Mouse (Mus musculus) lung, embryonic 14.5 days (tissue): ENCODE measurements around the gene Adrm1. TPM values are rescaled to one million over a fixed set of nuclear protein-coding genes. Genes with fewer than 3 reads are reported as not detected.
A peak's percentile ranks its signal among the peaks of the same experiment; 100 is the strongest.

ENCODE experiments used
- ATAC-seq: fragments of 200-750 bp; cut with Nextera tagmentation; 2 replicates; pipeline ENCODE4 v1.8.0; 2017; ENCODE audit warnings: mild to moderate bottlenecking, moderate TSS enrichment, moderate library complexity; ENCODE audit not compliant: insufficient read depth
- DNase-seq: peaks from one replicate; pipeline ENCODE4 v3.0.0-alpha.2; 2015
- H3K27ac ChIP-seq: fragments of 300-500 bp; sonication (generic); 2 replicates; pipeline ENCODE4 v1.5.1; 2014; ENCODE audit warnings: low read depth, mild to moderate bottlenecking, moderate library complexity
- H3K27me3 ChIP-seq: fragments of 300-500 bp; sonication (generic); 2 replicates; pipeline ENCODE4 v1.6.1; 2014; ENCODE audit warnings: low read length, control low read depth; ENCODE audit not compliant: insufficient read depth
- H3K36me3 ChIP-seq: fragments of 300-500 bp; sonication (generic); 2 replicates; pipeline ENCODE4 v1.6.1; 2014; ENCODE audit warnings: control low read depth; ENCODE audit not compliant: insufficient read depth
- H3K4me1 ChIP-seq: fragments of 300-500 bp; sonication (generic); 2 replicates; pipeline ENCODE4 v1.6.1; 2014; ENCODE audit warnings: antibody characterized with exemption, control low read depth; ENCODE audit not compliant: insufficient read depth
- H3K4me2 ChIP-seq: fragments of 300-500 bp; sonication (generic); 2 replicates; pipeline ENCODE4 v1.6.1; 2014; ENCODE audit warnings: mild to moderate bottlenecking
- H3K4me3 ChIP-seq: fragments of 300-500 bp; sonication (generic); 2 replicates; pipeline ENCODE4 v1.5.1; 2014; ENCODE audit warnings: low read depth, low read length
- H3K9ac ChIP-seq: fragments of 300-500 bp; sonication (generic); 2 replicates; pipeline ENCODE4 v1.6.1; 2014
- H3K9me3 ChIP-seq: fragments of 300-500 bp; sonication (generic); 2 replicates; pipeline ENCODE4 v1.6.1; 2016; ENCODE audit warnings: low read depth, low read length, control low read depth
- CTCF ChIP-seq: IDR thresholded peaks from 2 replicates; pipeline ENCODE4 v1.5.1; 2016; ENCODE audit warnings: antibody characterized with exemption, low read depth
- WGBS: fragments of 180-500 bp; shearing (Covaris S2); extraction: QIAGEN DNeasy Blood & Tissue Kit; methylation state at CpG from one replicate; pipeline ENCODE4 v1.1.7; 2014; 5-methylcytosine and 5-hydroxymethylcytosine counted together
- microRNA-seq: library from miRNA; unstranded; fragments of <30 nt; microRNA quantifications from one replicate; pipeline ENCODE4, GENCODE M21; 2016; ENCODE audit warnings: borderline number of aligned reads
- polyA plus RNA-seq: library from polyadenylated mRNA; unstranded; fragments of >200 nt; fragmentation: Nextera tagmentation; extraction: Ambion mirVana; gene quantifications from 2 replicates; pipeline ENCODE4 v1.2.1, GENCODE M21; 2014

Gene Adrm1
- polyA plus RNA-seq, 1 experiment from 2014 or later: 163 TPM

GRCm38 (mm10) chr2:180222250-180222649, 51.0 kb downstream of the Adrm1 start:
- peak overlapping the region; percentile 3; the same call in 1 of the 2 replicates for H3K4me3 ChIP-seq
- DNase-seq: peak; percentile 71
- WGBS: 8% methylated on average over 6 of the region's 6 CpGs

GRCm38 (mm10) chr2:180224647-180225043, 53.4 kb downstream of the Adrm1 start:
- H3K27ac ChIP-seq: peak overlapping the region; percentile 78
- TF ChIP-seq CTCF: no peak

More at GRCm38 (mm10) chr2:180222250-180222649, 51.0 kb downstream of the Adrm1 start:
- Histone ChIP-seq H3K4me2 (peak overlapping the region; percentile 92), H3K4me1 (peaks cover 45% of the 10 kb centered on the region), H3K27me3 (peaks cover 25% of the 10 kb centered on the region), H3K36me3 (no peaks in the 10 kb centered on the region), H3K9ac (no peak overlapping the region; the same call in 1 of the 2 replicates), H3K27ac (peak overlapping the region; percentile 70), H3K9me3 (no peaks in the 10 kb centered on the region)
- peak; percentile 23 for ATAC-seq
- peak; percentile 75 for TF ChIP-seq CTCF

DNA sequence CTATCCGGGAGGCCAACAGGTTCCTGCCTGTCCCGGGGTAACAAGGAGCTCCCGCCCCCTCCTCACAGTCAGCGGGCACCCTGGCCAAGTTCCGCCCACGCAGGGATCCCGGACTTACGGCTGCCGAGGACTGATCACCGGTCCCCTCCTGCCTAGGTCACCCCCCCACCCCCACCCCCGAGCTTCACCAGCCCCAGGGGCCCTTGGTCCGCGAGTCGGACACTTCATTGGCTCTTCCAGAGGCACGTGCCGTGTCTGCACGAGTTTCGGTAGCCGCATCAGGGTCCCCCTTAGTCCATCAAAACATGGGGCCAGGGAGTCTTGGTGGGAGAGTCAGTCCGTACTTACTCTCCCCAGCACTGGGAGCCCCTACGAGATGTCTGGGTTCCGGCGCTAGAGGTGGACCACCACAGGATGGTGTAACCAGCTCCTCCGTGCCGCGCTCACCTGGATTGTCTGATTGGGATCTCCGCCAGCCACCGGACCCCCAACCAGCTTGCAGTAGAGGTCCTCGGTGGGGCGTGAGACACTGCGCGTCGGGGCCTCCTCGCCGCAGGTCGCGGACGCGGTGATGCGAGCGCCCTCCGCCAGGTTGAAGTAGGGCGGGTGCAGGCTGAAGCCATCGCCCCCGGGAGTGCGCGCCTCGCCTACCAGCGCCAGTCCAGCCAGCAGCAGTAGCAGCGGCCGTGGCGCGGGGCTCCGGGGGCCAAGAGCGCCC, 53.9 kb downstream of the Adrm1 start:
- DNase-seq (peak; percentile 41), ATAC-seq (peak; percentile 15)
- peak overlapping the region; percentile 67 for H3K4me3 ChIP-seq
- no peak for TF ChIP-seq CTCF
- WGBS: under 1% methylated on average over 55 of the region's 55 CpGs
- H3K4me1 ChIP-seq: peaks cover 42% of the 10 kb centered on the region
- H3K27ac ChIP-seq: peak overlapping the region; percentile 78
- peak overlapping the region; percentile 92 for H3K4me2 ChIP-seq
- peaks cover 25% of the 10 kb centered on the region for H3K27me3 ChIP-seq
- peak overlapping the region; percentile 70 for H3K9ac ChIP-seq
- no peaks in the 10 kb centered on the region for H3K9me3 ChIP-seq
- H3K36me3 ChIP-seq: no peaks in the 10 kb centered on the region

More at GRCm38 (mm10) chr2:180224647-180225043, 53.4 kb downstream of the Adrm1 start:
- H3K36me3 ChIP-seq: no peaks in the 10 kb centered on the region
- no peak for ATAC-seq
- peaks cover 25% of the 10 kb centered on the region for H3K27me3 ChIP-seq
- H3K4me2 ChIP-seq: peak overlapping the region; percentile 92
- peak overlapping the region; percentile 70 for H3K9ac ChIP-seq
- peaks cover 43% of the 10 kb centered on the region for H3K4me1 ChIP-seq
- WGBS: under 1% methylated on average over 13 of the region's 13 CpGs
- H3K4me3 ChIP-seq: peak overlapping the region; percentile 67
- no peaks in the 10 kb centered on the region for H3K9me3 ChIP-seq
- DNase-seq: no peak

Small RNA genes within 50 kb of the gene (microRNA-seq; reads per million reads assigned to microRNA genes)
- not detected for gene Mir7005

Other genes starting within 250 kb of the Adrm1 start
- gene Taf4, start 194.8 kb upstream of the Adrm1 start, polyA plus RNA-seq: 4.6 and 5.5 TPM in 2 replicates
- gene Lsm14b, start 146.5 kb upstream of the Adrm1 start, polyA plus RNA-seq: 6.5 and 6.8 TPM in 2 replicates
- gene Psma7, start 129.1 kb upstream of the Adrm1 start, polyA plus RNA-seq: 548 and 630 TPM in 2 replicates
- 4.7 and 5.6 TPM in 2 replicates for gene Ss18l1, start 129.0 kb upstream of the Adrm1 start, polyA plus RNA-seq
- 23.4 and 25.3 TPM in 2 replicates for gene Mtg2, start 100.9 kb upstream of the Adrm1 start, polyA plus RNA-seq
- not detected in 2 replicates for gene Hrh3, start 67.0 kb upstream of the Adrm1 start, polyA plus RNA-seq
- gene Osbpl2, start 52.2 kb upstream of the Adrm1 start, polyA plus RNA-seq: 30.9 and 31.1 TPM in 2 replicates
- gene Lama5, start 54.4 kb downstream of the Adrm1 start, polyA plus RNA-seq: 95.0 and 95.1 TPM in 2 replicates
- 630 and 724 TPM in 2 replicates for gene Rps21, start 85.9 kb downstream of the Adrm1 start, polyA plus RNA-seq
- gene Cables2, start 102.0 kb downstream of the Adrm1 start, polyA plus RNA-seq: 24.0 and 25.6 TPM in 2 replicates
- 1.9 and 2.3 TPM in 2 replicates for gene Rbbp8nl, start 118.4 kb downstream of the Adrm1 start, polyA plus RNA-seq
- 37.4 and 42.7 TPM in 2 replicates for gene Gata5, start 163.2 kb downstream of the Adrm1 start, polyA plus RNA-seq